Mouse (Mus musculus): ENCODE results near the gene Grb10. TPM values are rescaled to one million over a fixed set of nuclear protein-coding genes. Genes with fewer than 3 reads are reported as not detected.

Grb10 gene
- polyA plus RNA-seq, 1 experiment from 2014 or later: 283 TPM

DNA sequence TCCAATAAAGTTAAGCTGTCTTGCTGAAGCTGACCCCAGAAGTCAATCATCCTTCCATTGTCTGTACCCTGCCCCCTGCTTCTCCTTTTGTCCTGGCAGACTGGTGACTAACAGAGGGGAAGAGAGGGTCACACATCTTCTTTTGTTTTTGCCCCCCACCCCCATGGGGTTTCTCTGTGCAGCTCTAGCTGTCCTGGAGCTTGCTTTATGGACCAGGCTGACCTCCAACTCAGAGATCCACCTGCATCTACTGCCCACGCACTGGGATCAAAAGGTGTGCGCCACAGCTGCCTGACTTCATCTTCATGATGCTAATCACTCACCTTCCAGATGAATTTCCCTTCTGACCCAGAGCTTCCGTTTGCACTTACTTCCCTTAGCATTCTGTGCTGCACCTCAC, 114.6 kb downstream of the Grb10 start:
- Histone ChIP-seq H3K4me3 (ENCODE audit: low read depth, low read length) (no peak overlapping the region), H3K9me3 (ENCODE audit: control insufficient read depth, low read length) (no peaks in the 10 kb centered on the region), H3K4me2 (ENCODE audit: low read depth, severe bottlenecking) (no peak overlapping the region), H3K4me1 (ENCODE audit: control insufficient read depth, insufficient read depth, low read length) (no peaks in the 10 kb centered on the region), H3K9ac (ENCODE audit: low read length) (no peak overlapping the region), H3K27ac (replicated peaks; ENCODE audit: low read depth, low read length) (no peak overlapping the region), H3K36me3 (ENCODE audit: control insufficient read depth, insufficient read depth, low read length) (no peaks in the 10 kb centered on the region), H3K27me3 (ENCODE audit: control insufficient read depth, insufficient read depth, low read length) (no peaks in the 10 kb centered on the region)
- DNase-seq (ENCODE audit: low spot score) (no peak), ATAC-seq (ENCODE audit: insufficient number of reproducible peaks, low FRiP score, low TSS enrichment, low read depth) (no peak)
- 68% methylated on average over 3 of the region's 3 CpGs for WGBS

DNA sequence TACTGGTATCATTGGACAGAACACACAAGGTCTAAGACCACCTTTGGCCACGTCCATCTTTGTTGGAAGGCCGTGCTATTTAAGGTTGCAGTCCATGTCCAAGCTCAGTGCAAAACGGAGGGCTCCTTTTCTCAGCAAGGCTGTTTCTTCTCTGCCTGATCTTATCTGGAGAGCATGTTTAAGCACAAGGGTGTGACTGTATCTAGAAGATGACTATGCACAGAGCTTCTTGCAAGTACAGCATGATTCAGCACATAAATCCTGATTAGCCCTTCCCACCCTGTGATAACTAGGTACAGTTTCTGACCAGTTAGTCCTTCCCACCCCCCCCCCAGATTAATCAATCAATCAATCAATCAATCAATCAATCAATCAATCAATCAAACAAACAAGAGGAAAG, 115.1 kb downstream of the Grb10 start:
- H3K9ac ChIP-seq (ENCODE audit: low read length): no peak overlapping the region
- no peaks in the 10 kb centered on the region for H3K4me1 ChIP-seq (ENCODE audit: control insufficient read depth, insufficient read depth, low read length)
- WGBS: 87% methylated on average over 3 of the region's 3 CpGs
- DNase-seq (ENCODE audit: low spot score) (no peak), ATAC-seq (ENCODE audit: insufficient number of reproducible peaks, low FRiP score, low TSS enrichment, low read depth) (no peak)
- no peak overlapping the region for H3K4me2 ChIP-seq (ENCODE audit: low read depth, severe bottlenecking)
- H3K36me3 ChIP-seq (ENCODE audit: control insufficient read depth, insufficient read depth, low read length): no peaks in the 10 kb centered on the region
- H3K27me3 ChIP-seq (ENCODE audit: control insufficient read depth, insufficient read depth, low read length): no peaks in the 10 kb centered on the region
- no peak overlapping the region for H3K27ac ChIP-seq (replicated peaks; ENCODE audit: low read depth, low read length)
- no peak overlapping the region for H3K4me3 ChIP-seq (ENCODE audit: low read depth, low read length)
- no peaks in the 10 kb centered on the region for H3K9me3 ChIP-seq (ENCODE audit: control insufficient read depth, low read length)

DNA sequence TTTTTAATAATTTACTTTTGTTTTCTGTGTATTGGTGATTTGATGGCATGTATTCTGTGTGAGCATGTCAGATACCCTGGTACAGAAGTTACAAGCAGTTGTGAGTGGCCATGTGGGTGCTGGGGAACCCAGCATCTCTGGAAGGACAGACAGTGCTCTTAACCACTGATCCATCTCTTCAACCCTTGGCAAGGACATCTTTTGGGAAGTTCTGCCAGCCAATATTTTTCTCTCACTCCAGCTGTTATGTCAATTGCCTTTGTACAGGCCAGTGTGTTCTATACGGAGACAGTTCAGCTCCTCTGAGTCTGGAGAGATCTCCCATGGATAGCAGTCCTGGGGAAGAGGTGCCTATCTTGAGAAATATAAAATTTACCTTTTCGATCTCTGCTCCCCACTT, 116.4 kb downstream of the Grb10 start:
- 89% methylated on average over 2 of the region's 2 CpGs for WGBS
- H3K4me1 ChIP-seq (ENCODE audit: control insufficient read depth, insufficient read depth, low read length): no peaks in the 10 kb centered on the region
- H3K4me3 ChIP-seq (ENCODE audit: low read depth, low read length): no peak overlapping the region
- no peaks in the 10 kb centered on the region for H3K36me3 ChIP-seq (ENCODE audit: control insufficient read depth, insufficient read depth, low read length)
- no peak overlapping the region for H3K27ac ChIP-seq (replicated peaks; ENCODE audit: low read depth, low read length)
- no peaks in the 10 kb centered on the region for H3K9me3 ChIP-seq (ENCODE audit: control insufficient read depth, low read length)
- no peak overlapping the region for H3K4me2 ChIP-seq (ENCODE audit: low read depth, severe bottlenecking)
- ATAC-seq (ENCODE audit: insufficient number of reproducible peaks, low FRiP score, low TSS enrichment, low read depth) (no peak), DNase-seq (ENCODE audit: low spot score) (no peak)
- no peak overlapping the region for H3K9ac ChIP-seq (ENCODE audit: low read length)
- no peaks in the 10 kb centered on the region for H3K27me3 ChIP-seq (ENCODE audit: control insufficient read depth, insufficient read depth, low read length)

DNA sequence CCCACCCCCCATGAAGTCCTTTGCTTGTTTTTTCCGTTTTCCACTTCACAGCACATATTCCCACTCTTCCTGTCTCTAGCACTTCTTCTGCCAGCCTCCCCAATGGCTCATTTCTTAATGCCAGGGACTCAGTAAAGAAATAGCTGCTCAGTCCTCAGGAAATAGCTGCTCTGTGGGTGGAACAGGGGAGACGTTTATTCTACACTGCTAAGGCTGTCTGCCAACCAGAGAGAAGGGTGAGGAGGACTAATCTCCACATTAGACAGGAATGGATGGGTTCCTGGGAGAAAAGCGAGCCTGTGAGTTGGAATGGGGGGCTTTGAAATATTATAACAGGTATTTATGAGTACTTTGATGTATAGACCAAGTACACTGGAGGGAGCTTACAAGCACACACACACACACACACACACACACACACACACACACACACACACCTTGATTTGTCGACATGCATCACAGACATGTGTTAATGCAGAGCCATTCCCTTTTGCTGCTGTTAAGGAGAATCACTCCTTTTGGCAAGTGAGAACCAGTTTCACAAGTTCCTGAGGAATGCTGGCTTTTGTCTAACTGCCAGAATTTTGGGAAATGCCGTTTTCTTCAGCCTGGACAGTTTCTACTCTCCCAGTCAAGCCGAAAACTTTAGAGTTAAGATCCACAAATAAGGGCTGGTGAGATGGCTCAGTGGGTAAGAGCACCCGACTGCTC, 130.6 kb downstream of the Grb10 start:
- ATAC-seq (ENCODE audit: insufficient number of reproducible peaks, low FRiP score, low TSS enrichment, low read depth): no peak
- H3K4me3 ChIP-seq (ENCODE audit: low read depth, low read length): no peak overlapping the region

DNA sequence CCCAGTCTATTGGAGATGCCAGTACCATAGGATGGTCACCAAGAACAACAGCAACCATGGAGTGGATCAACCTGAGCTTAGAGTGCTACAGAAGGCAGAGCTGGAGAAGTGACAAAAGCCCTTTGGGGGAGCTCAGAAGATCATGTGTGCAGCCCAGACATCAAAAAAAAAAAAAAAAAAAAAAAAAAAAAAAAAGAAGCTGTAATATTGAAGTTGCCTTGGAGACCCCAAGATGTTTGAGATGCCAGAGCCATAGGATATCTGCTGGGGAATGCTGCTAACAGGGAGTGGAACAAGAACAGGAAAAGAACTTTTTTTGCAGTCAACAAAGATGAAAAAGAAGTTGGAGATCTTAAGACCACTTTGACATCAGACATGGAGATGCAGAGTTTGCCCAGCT, 133.0 kb downstream of the Grb10 start:
- ATAC-seq (ENCODE audit: insufficient number of reproducible peaks, low FRiP score, low TSS enrichment, low read depth): no peak
- Histone ChIP-seq H3K27me3 (ENCODE audit: control insufficient read depth, insufficient read depth, low read length) (no peaks in the 10 kb centered on the region), H3K4me1 (ENCODE audit: control insufficient read depth, insufficient read depth, low read length) (no peaks in the 10 kb centered on the region), H3K4me3 (ENCODE audit: low read depth, low read length) (no peak overlapping the region), H3K9me3 (ENCODE audit: control insufficient read depth, low read length) (no peaks in the 10 kb centered on the region; the same call in 1 of the 2 replicates), H3K27ac (replicated peaks; ENCODE audit: low read depth, low read length) (no peak overlapping the region), H3K9ac (ENCODE audit: low read length) (no peak overlapping the region), H3K4me2 (ENCODE audit: low read depth, severe bottlenecking) (no peak overlapping the region), H3K36me3 (ENCODE audit: control insufficient read depth, insufficient read depth, low read length) (no peaks in the 10 kb centered on the region)
- no peak for DNase-seq (ENCODE audit: low spot score)

More for the DNA sequence above, 130.6 kb downstream of the Grb10 start:
- no peaks in the 10 kb centered on the region for H3K4me1 ChIP-seq (ENCODE audit: control insufficient read depth, insufficient read depth, low read length)
- no peaks in the 10 kb centered on the region for H3K36me3 ChIP-seq (ENCODE audit: control insufficient read depth, insufficient read depth, low read length)
- no peak for DNase-seq (ENCODE audit: low spot score)
- H3K9me3 ChIP-seq (ENCODE audit: control insufficient read depth, low read length): no peaks in the 10 kb centered on the region; the same call in 1 of the 2 replicates
- WGBS: 57% methylated on average over 7 of the region's 7 CpGs
- H3K4me2 ChIP-seq (ENCODE audit: low read depth, severe bottlenecking): no peak overlapping the region
- no peak overlapping the region for H3K27ac ChIP-seq (replicated peaks; ENCODE audit: low read depth, low read length)
- no peak overlapping the region for H3K9ac ChIP-seq (ENCODE audit: low read length)
- no peaks in the 10 kb centered on the region for H3K27me3 ChIP-seq (ENCODE audit: control insufficient read depth, insufficient read depth, low read length)

DNA sequence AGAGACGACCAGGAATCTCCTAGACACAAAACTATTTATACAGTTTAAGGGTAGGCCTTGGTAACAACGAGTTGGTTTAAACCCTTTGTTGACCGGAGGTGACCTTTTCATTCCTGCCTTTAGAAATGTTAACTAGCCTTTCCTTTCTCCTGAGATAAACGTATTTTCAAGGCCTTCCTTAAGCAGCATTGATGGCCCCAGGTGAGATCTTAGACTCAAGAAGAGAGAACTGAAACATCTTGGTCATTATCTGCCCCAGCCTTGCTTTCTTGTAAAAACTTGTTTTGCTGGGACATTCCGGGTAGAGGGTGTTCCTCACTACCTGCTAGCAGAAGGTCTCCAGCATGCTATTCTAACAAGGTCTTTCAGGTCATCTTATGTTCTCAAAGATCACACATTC, 133.5 kb downstream of the Grb10 start:
- H3K9me3 ChIP-seq (ENCODE audit: control insufficient read depth, low read length): no peaks in the 10 kb centered on the region; the same call in 1 of the 2 replicates
- no peaks in the 10 kb centered on the region for H3K36me3 ChIP-seq (ENCODE audit: control insufficient read depth, insufficient read depth, low read length)
- H3K27ac ChIP-seq (replicated peaks; ENCODE audit: low read depth, low read length): no peak overlapping the region
- no peak overlapping the region for H3K4me3 ChIP-seq (ENCODE audit: low read depth, low read length)
- ATAC-seq (ENCODE audit: insufficient number of reproducible peaks, low FRiP score, low TSS enrichment, low read depth) (no peak), DNase-seq (ENCODE audit: low spot score) (no peak)
- H3K27me3 ChIP-seq (ENCODE audit: control insufficient read depth, insufficient read depth, low read length): no peaks in the 10 kb centered on the region
- H3K4me1 ChIP-seq (ENCODE audit: control insufficient read depth, insufficient read depth, low read length): no peaks in the 10 kb centered on the region
- WGBS: 71% methylated on average over 5 of the region's 5 CpGs
- no peak overlapping the region for H3K9ac ChIP-seq (ENCODE audit: low read length)
- H3K4me2 ChIP-seq (ENCODE audit: low read depth, severe bottlenecking): no peak overlapping the region

DNA sequence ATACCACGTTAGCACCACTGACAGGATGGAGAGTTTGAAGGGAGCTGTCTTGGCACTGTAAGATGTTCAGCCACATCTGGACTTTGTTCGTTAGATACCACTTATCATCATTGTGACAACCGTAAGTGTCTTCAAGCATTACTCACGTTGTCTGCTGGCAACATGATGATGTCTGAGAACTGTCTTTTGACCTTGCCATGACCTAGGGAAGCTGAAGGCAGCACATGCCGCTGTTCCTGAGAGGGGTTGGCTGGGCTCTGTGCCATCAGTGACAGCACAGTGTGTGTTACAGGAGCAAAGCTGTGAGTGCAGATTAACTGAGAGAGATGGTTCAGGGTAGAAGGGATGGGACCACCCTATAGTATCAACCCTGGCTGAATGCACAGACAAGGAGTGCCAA, 137.0 kb downstream of the Grb10 start:
- Histone ChIP-seq H3K9ac (ENCODE audit: low read length) (no peak overlapping the region), H3K4me2 (ENCODE audit: low read depth, severe bottlenecking) (no peak overlapping the region), H3K27me3 (ENCODE audit: control insufficient read depth, insufficient read depth, low read length) (no peaks in the 10 kb centered on the region), H3K4me1 (ENCODE audit: control insufficient read depth, insufficient read depth, low read length) (no peaks in the 10 kb centered on the region), H3K4me3 (ENCODE audit: low read depth, low read length) (no peak overlapping the region), H3K27ac (replicated peaks; ENCODE audit: low read depth, low read length) (no peak overlapping the region), H3K36me3 (ENCODE audit: control insufficient read depth, insufficient read depth, low read length) (no peaks in the 10 kb centered on the region), H3K9me3 (ENCODE audit: control insufficient read depth, low read length) (no peaks in the 10 kb centered on the region; the same call in 1 of the 2 replicates)
- WGBS: 59% methylated on average over 5 of the region's 5 CpGs
- no peak for ATAC-seq (ENCODE audit: insufficient number of reproducible peaks, low FRiP score, low TSS enrichment, low read depth)
- DNase-seq (ENCODE audit: low spot score): no peak

DNA sequence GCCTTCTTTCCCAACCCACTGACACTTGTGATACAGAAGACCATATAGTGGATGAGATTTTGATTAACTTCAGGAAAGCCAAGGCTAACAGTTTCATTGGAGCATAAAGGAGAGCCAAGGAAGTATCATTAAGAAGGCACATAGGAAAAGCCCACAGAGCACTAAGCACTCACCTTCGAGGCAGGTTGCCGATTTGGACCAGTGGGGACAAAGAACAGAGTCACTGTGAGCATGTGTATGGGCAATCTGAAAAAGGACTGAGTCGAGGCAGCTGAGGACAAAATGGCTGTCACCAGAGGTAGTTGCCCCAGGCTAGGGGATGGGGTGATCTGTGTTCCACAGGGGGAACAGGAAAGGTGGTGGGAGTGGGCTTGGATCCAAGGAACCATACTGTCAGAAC, 140.0 kb downstream of the Grb10 start:
- Histone ChIP-seq H3K27me3 (ENCODE audit: control insufficient read depth, insufficient read depth, low read length) (no peaks in the 10 kb centered on the region), H3K27ac (replicated peaks; ENCODE audit: low read depth, low read length) (no peak overlapping the region), H3K4me2 (ENCODE audit: low read depth, severe bottlenecking) (no peak overlapping the region), H3K4me1 (ENCODE audit: control insufficient read depth, insufficient read depth, low read length) (no peaks in the 10 kb centered on the region), H3K4me3 (ENCODE audit: low read depth, low read length) (no peak overlapping the region), H3K9ac (ENCODE audit: low read length) (no peak overlapping the region), H3K36me3 (ENCODE audit: control insufficient read depth, insufficient read depth, low read length) (no peaks in the 10 kb centered on the region), H3K9me3 (ENCODE audit: control insufficient read depth, low read length) (no peaks in the 10 kb centered on the region; the same call in 1 of the 2 replicates)
- ATAC-seq (ENCODE audit: insufficient number of reproducible peaks, low FRiP score, low TSS enrichment, low read depth) (no peak), DNase-seq (ENCODE audit: low spot score) (no peak)
- 90% methylated on average over 3 of the region's 3 CpGs for WGBS
